Mouse (Mus musculus) heart, embryonic 13.5 days (tissue): ENCODE results near the gene Pax7. TPM values are rescaled to one million over a fixed set of nuclear protein-coding genes. Genes with fewer than 3 reads are reported as not detected.
A peak's percentile ranks its signal among the peaks of the same experiment; 100 is the strongest.

Source experiments
- ATAC-seq: fragments of 200-750 bp; cut with Nextera tagmentation; 2 replicates; pipeline ENCODE4 v1.8.0; 2017; ENCODE audit warnings: moderate TSS enrichment; ENCODE audit not compliant: insufficient number of reproducible peaks, low FRiP score, low TSS enrichment; ENCODE audit errors: extremely low read depth
- H3K27ac ChIP-seq: fragments of 300-500 bp; sonication (generic); replicated peaks from 2 replicates; pipeline ENCODE4 v1.5.1; 2015; ENCODE audit warnings: moderate library complexity, mild to moderate bottlenecking, inconsistent platforms
- H3K27me3 ChIP-seq: fragments of 300-500 bp; sonication (generic); replicated peaks from 2 replicates; pipeline ENCODE4 v1.6.1; 2015; ENCODE audit warnings: mild to moderate bottlenecking, inconsistent platforms
- H3K36me3 ChIP-seq: fragments of 300-500 bp; sonication (generic); 2 replicates; pipeline ENCODE4 v1.6.1; 2015; ENCODE audit warnings: mild to moderate bottlenecking, inconsistent platforms
- H3K4me1 ChIP-seq: fragments of 300-500 bp; sonication (generic); 2 replicates; pipeline ENCODE4 v1.6.1; 2015; ENCODE audit warnings: inconsistent platforms
- H3K4me2 ChIP-seq: fragments of 300-500 bp; sonication (generic); 2 replicates; pipeline ENCODE4 v1.6.1; 2015; ENCODE audit warnings: inconsistent platforms, mild to moderate bottlenecking, moderate library complexity
- H3K4me3 ChIP-seq: fragments of 300-500 bp; sonication (generic); 2 replicates; pipeline ENCODE4 v1.5.1; 2015; ENCODE audit warnings: moderate library complexity, mild to moderate bottlenecking, inconsistent platforms
- H3K9ac ChIP-seq: fragments of 300-500 bp; sonication (generic); 2 replicates; pipeline ENCODE4 v1.6.1; 2015; ENCODE audit warnings: inconsistent platforms, mild to moderate bottlenecking, moderate library complexity
- H3K9me3 ChIP-seq: fragments of 300-500 bp; sonication (generic); 2 replicates; pipeline ENCODE4 v1.6.1; 2016; ENCODE audit warnings: inconsistent platforms
- WGBS: fragments of 180-500 bp; shearing (Covaris S2); methylation state at CpG from one replicate; pipeline ENCODE4 v1.1.7; 2015; ENCODE audit warnings: mixed read lengths; 5-methylcytosine and 5-hydroxymethylcytosine counted together
- polyA plus RNA-seq: library from polyadenylated mRNA; unstranded; fragments of >200 nt; fragmentation: Nextera tagmentation; extraction: Ambion mirVana; gene quantifications from 2 replicates; pipeline ENCODE4 v1.2.1, GENCODE M21; 2015

Gene Pax7
- polyA plus RNA-seq, 1 experiment from 2014 or later: not detected

GRCm38 (mm10) chr4:139744765-139745395, 88.4 kb downstream of the Pax7 start:
- 57% methylated on average over 12 of the region's 12 CpGs for WGBS
- H3K27me3 ChIP-seq: peaks cover 30% of the 10 kb centered on the region
- H3K4me1 ChIP-seq: peaks cover 7% of the 10 kb centered on the region; the same call in 1 of the 2 replicates
- H3K4me3 ChIP-seq: no peak overlapping the region
- ATAC-seq: no peak
- H3K4me2 ChIP-seq: no peak overlapping the region
- no peak overlapping the region for H3K27ac ChIP-seq
- H3K36me3 ChIP-seq: no peaks in the 10 kb centered on the region
- H3K9ac ChIP-seq: no peak overlapping the region
- 0 out of 2 replicates have a peak, but pooled peaks cover 7% of the 10 kb centered on the region for H3K9me3 ChIP-seq

GRCm38 (mm10) chr4:139743626-139744025, 89.7 kb downstream of the Pax7 start:
- 32% methylated on average over 3 of the region's 3 CpGs for WGBS
- no peak overlapping the region for H3K4me3 ChIP-seq
- H3K9me3 ChIP-seq: 0 out of 2 replicates have a peak, but pooled peaks cover 5% of the 10 kb centered on the region
- no peaks in the 10 kb centered on the region for H3K36me3 ChIP-seq
- peaks cover 38% of the 10 kb centered on the region for H3K27me3 ChIP-seq
- H3K4me1 ChIP-seq: peaks cover 7% of the 10 kb centered on the region; the same call in 1 of the 2 replicates
- no peak overlapping the region for H3K27ac ChIP-seq
- ATAC-seq: no peak
- no peak overlapping the region for H3K9ac ChIP-seq
- H3K4me2 ChIP-seq: no peak overlapping the region

GRCm38 (mm10) chr4:139737035-139737434, 96.3 kb downstream of the Pax7 start:
- H3K9ac ChIP-seq: no peak overlapping the region
- H3K4me3 ChIP-seq: no peak overlapping the region
- no peak for ATAC-seq
- WGBS: 79% methylated on average over 9 of the region's 9 CpGs
- H3K36me3 ChIP-seq: no peaks in the 10 kb centered on the region
- H3K27ac ChIP-seq: no peak overlapping the region
- no peak overlapping the region for H3K4me2 ChIP-seq
- 0 out of 2 replicates have a peak, but pooled peaks cover 2% of the 10 kb centered on the region for H3K9me3 ChIP-seq
- H3K27me3 ChIP-seq: peaks cover 29% of the 10 kb centered on the region
- no peaks in the 10 kb centered on the region for H3K4me1 ChIP-seq

- H3K9ac ChIP-seq: no peak overlapping the region
- H3K4me3 ChIP-seq: no peak overlapping the region
- peaks cover 5% of the 10 kb centered on the region for H3K9me3 ChIP-seq
- peaks cover 36% of the 10 kb centered on the region for H3K27me3 ChIP-seq
- no peak for ATAC-seq
- H3K27ac ChIP-seq: no peak overlapping the region
- no peak overlapping the region for H3K4me2 ChIP-seq
- H3K4me1 ChIP-seq: 0 out of 2 replicates have a peak, but pooled peaks cover 3% of the 10 kb centered on the region
- WGBS: 47% methylated on average over 2 of the region's 2 CpGs
- H3K36me3 ChIP-seq: no peaks in the 10 kb centered on the region
Observed at GRCm38 (mm10) chr4:139727101-139727500, 106.2 kb downstream of the Pax7 start.

- ATAC-seq: no peak
- 0 out of 2 replicates have a peak, but pooled peaks cover 3% of the 10 kb centered on the region for H3K4me1 ChIP-seq
- peaks cover 38% of the 10 kb centered on the region for H3K27me3 ChIP-seq
- H3K4me3 ChIP-seq: no peak overlapping the region
- no peak overlapping the region for H3K4me2 ChIP-seq
- H3K9ac ChIP-seq: no peak overlapping the region
- WGBS: 43% methylated on average over 15 of the region's 15 CpGs
- H3K36me3 ChIP-seq: no peaks in the 10 kb centered on the region
- H3K27ac ChIP-seq: no peak overlapping the region
- peaks cover 2% of the 10 kb centered on the region for H3K9me3 ChIP-seq
Observed at GRCm38 (mm10) chr4:139725421-139725820, 107.9 kb downstream of the Pax7 start.

GRCm38 (mm10) chr4:139724296-139724695, 109.0 kb downstream of the Pax7 start:
- H3K27me3 ChIP-seq: peaks cover 38% of the 10 kb centered on the region
- 0 out of 2 replicates have a peak, but pooled peaks cover 3% of the 10 kb centered on the region for H3K4me1 ChIP-seq
- H3K4me2 ChIP-seq: peak overlapping the region; percentile 15; the same call in 1 of the 2 replicates
- no peaks in the 10 kb centered on the region for H3K36me3 ChIP-seq
- no peaks in the 10 kb centered on the region for H3K9me3 ChIP-seq
- no peak overlapping the region for H3K9ac ChIP-seq
- H3K27ac ChIP-seq: no peak overlapping the region
- ATAC-seq: no peak
- 45% methylated on average over 4 of the region's 4 CpGs for WGBS
- no peak overlapping the region for H3K4me3 ChIP-seq

- WGBS: 68% methylated on average over 5 of the region's 5 CpGs
- H3K36me3 ChIP-seq: no peaks in the 10 kb centered on the region
- peaks cover 33% of the 10 kb centered on the region for H3K27me3 ChIP-seq
- no peak overlapping the region for H3K4me3 ChIP-seq
- no peak overlapping the region for H3K27ac ChIP-seq
- no peak overlapping the region for H3K9ac ChIP-seq
- no peak overlapping the region for H3K4me2 ChIP-seq
- H3K4me1 ChIP-seq: no peaks in the 10 kb centered on the region
- H3K9me3 ChIP-seq: no peaks in the 10 kb centered on the region
- no peak for ATAC-seq
Observed at GRCm38 (mm10) chr4:139718978-139719377, 114.3 kb downstream of the Pax7 start.

- H3K9me3 ChIP-seq: no peaks in the 10 kb centered on the region
- peaks cover 34% of the 10 kb centered on the region for H3K27me3 ChIP-seq
- no peak overlapping the region for H3K4me2 ChIP-seq
- H3K27ac ChIP-seq: no peak overlapping the region
- ATAC-seq: no peak
- no peak overlapping the region for H3K4me3 ChIP-seq
- WGBS: 78% methylated on average over 10 of the region's 10 CpGs
- no peaks in the 10 kb centered on the region for H3K4me1 ChIP-seq
- H3K36me3 ChIP-seq: no peaks in the 10 kb centered on the region
- no peak overlapping the region for H3K9ac ChIP-seq
Observed at GRCm38 (mm10) chr4:139716477-139717169, 116.7 kb downstream of the Pax7 start.

GRCm38 (mm10) chr4:139715241-139715932, 117.9 kb downstream of the Pax7 start:
- ATAC-seq: no peak
- H3K36me3 ChIP-seq: no peaks in the 10 kb centered on the region
- no peak overlapping the region for H3K4me3 ChIP-seq
- 29% methylated on average over 13 of the region's 13 CpGs for WGBS
- no peaks in the 10 kb centered on the region for H3K4me1 ChIP-seq
- H3K9me3 ChIP-seq: no peaks in the 10 kb centered on the region
- H3K4me2 ChIP-seq: no peak overlapping the region
- no peak overlapping the region for H3K9ac ChIP-seq
- no peak overlapping the region for H3K27ac ChIP-seq
- H3K27me3 ChIP-seq: peaks cover 46% of the 10 kb centered on the region

- Histone ChIP-seq H3K4me1 (no peaks in the 10 kb centered on the region), H3K4me2 (no peak overlapping the region), H3K27me3 (peaks cover 83% of the 10 kb centered on the region), H3K9me3 (no peaks in the 10 kb centered on the region), H3K9ac (no peak overlapping the region), H3K27ac (no peak overlapping the region), H3K36me3 (no peaks in the 10 kb centered on the region), H3K4me3 (no peak overlapping the region)
- no peak for ATAC-seq
- WGBS: 40% methylated on average over 25 of the region's 25 CpGs
Observed at GRCm38 (mm10) chr4:139710467-139711334, 122.6 kb downstream of the Pax7 start.

- Histone ChIP-seq H3K9ac (no peak overlapping the region), H3K9me3 (no peaks in the 10 kb centered on the region), H3K36me3 (no peaks in the 10 kb centered on the region), H3K4me3 (no peak overlapping the region), H3K4me1 (no peaks in the 10 kb centered on the region), H3K27me3 (peaks cover 58% of the 10 kb centered on the region), H3K4me2 (no peak overlapping the region), H3K27ac (no peak overlapping the region)
- 65% methylated on average over 5 of the region's 5 CpGs for WGBS
- no peak for ATAC-seq
Observed at GRCm38 (mm10) chr4:139705986-139706385, 127.3 kb downstream of the Pax7 start.
